Mouse (Mus musculus): ENCODE results near the gene Tbc1d1. TPM values are rescaled to one million over a fixed set of nuclear protein-coding genes. Genes with fewer than 3 reads are reported as not detected.

Gene Tbc1d1
- polyA plus RNA-seq, 1 experiment from 2014 or later: 11.5 TPM

DNA sequence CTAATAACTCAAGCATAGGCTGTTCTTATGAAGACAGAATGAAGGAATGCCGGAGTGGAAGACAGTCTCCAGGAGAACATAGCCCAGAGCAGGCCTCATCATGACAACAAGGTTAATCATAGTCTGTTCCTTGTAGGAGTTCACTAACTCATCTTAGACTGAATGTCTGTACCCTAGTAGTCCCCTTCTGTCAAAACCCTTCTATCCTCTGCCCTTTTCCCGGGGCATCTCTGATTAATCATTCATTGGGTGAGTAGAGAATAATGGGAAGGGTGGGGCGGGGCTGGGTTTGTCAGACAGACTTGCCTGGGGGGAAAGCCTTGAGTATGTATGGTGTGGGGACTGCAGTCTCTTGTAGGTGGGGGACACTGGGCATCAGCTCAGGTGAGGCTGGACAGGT, 79.1 kb downstream of the Tbc1d1 start:
- 61% methylated on average over 3 of the region's 3 CpGs for WGBS
- ATAC-seq (ENCODE audit: low FRiP score, low TSS enrichment): no peak
- no peak overlapping the region for H3K27ac ChIP-seq (replicated peaks)
- no peak for DNase-seq (ENCODE audit: low spot score)
- no peak overlapping the region for H3K9ac ChIP-seq (ENCODE audit: low read length)
- no peak overlapping the region for H3K4me3 ChIP-seq (ENCODE audit: low read depth, low read length)
- H3K27me3 ChIP-seq (ENCODE audit: control insufficient read depth, insufficient read depth, low read length): no peaks in the 10 kb centered on the region
- TF ChIP-seq EP300 (optimal IDR thresholded peaks at IDR 0.05) (no peak), CTCF (IDR thresholded peaks at IDR 0.05; ENCODE audit: low read depth) (no peak)
- H3K9me3 ChIP-seq (ENCODE audit: control insufficient read depth, low read length): no peaks in the 10 kb centered on the region
- H3K36me3 ChIP-seq (ENCODE audit: control insufficient read depth, insufficient read depth, low read length): no peaks in the 10 kb centered on the region
- H3K4me1 ChIP-seq (replicated peaks; ENCODE audit: control insufficient read depth, insufficient read depth): peaks cover 3% of the 10 kb centered on the region; the same call in 1 of the 2 replicates
- no peak overlapping the region for H3K4me2 ChIP-seq (replicated peaks; ENCODE audit: low read depth)

DNA sequence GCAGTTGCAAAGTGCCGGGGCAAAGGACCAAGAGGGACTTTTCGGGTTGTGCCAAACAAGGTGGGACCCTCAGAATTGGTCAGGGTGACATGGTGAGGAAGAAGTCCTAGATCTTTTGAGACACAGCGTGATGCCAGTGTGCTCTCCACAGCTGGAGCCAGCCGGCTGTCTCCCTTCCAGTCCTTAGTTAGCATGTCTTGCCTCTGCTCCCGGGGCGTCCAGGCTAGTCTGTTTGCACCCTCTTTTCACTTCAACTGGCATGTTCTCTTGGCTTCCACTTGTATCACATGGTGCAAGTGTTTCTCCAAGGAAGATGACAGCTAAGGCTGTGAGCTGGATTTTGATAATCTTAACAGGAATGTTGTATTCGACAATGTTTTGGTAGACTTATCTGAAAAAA, 80.5 kb downstream of the Tbc1d1 start:
- no peak for TF ChIP-seq EP300 (optimal IDR thresholded peaks at IDR 0.05)
- no peak for TF ChIP-seq CTCF (IDR thresholded peaks at IDR 0.05; ENCODE audit: low read depth)
- H3K27ac ChIP-seq (replicated peaks): no peak overlapping the region
- no peak for DNase-seq (ENCODE audit: low spot score)
- H3K4me3 ChIP-seq (ENCODE audit: low read depth, low read length): no peak overlapping the region
- WGBS: 57% methylated on average over 7 of the region's 7 CpGs
- no peaks in the 10 kb centered on the region for H3K27me3 ChIP-seq (ENCODE audit: control insufficient read depth, insufficient read depth, low read length)
- H3K4me2 ChIP-seq (replicated peaks; ENCODE audit: low read depth): no peak overlapping the region
- no peak for ATAC-seq (ENCODE audit: low FRiP score, low TSS enrichment)
- no peak overlapping the region for H3K9ac ChIP-seq (ENCODE audit: low read length)
- no peaks in the 10 kb centered on the region for H3K9me3 ChIP-seq (ENCODE audit: control insufficient read depth, low read length)
- H3K36me3 ChIP-seq (ENCODE audit: control insufficient read depth, insufficient read depth, low read length): no peaks in the 10 kb centered on the region
- peaks cover 8% of the 10 kb centered on the region; the same call in 1 of the 2 replicates for H3K4me1 ChIP-seq (replicated peaks; ENCODE audit: control insufficient read depth, insufficient read depth)

DNA sequence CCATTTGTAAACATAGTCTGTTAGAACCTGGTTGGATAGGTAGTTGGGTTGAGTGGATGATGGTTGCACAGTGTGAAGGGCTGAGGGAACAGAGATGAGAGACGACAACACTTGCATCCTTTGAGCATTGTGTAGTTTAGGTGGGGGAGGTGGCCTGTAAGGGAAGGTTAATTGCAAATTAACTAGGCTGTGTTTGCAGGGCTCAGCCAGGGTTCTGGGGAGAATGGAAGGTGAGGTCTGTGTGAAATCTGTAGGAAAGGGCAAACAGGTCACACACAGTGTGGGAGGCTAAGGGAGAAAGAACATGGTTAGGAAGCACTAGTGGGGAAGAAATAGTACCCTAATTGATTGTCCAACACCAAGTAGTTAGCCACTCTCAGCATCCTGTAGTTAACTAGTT, 81.2 kb downstream of the Tbc1d1 start:
- no peaks in the 10 kb centered on the region for H3K9me3 ChIP-seq (ENCODE audit: control insufficient read depth, low read length)
- H3K4me1 ChIP-seq (replicated peaks; ENCODE audit: control insufficient read depth, insufficient read depth): peaks cover 8% of the 10 kb centered on the region; the same call in 1 of the 2 replicates
- H3K4me3 ChIP-seq (ENCODE audit: low read depth, low read length): no peak overlapping the region
- DNase-seq (ENCODE audit: low spot score) (no peak), ATAC-seq (ENCODE audit: low FRiP score, low TSS enrichment) (no peak)
- H3K27me3 ChIP-seq (ENCODE audit: control insufficient read depth, insufficient read depth, low read length): no peaks in the 10 kb centered on the region
- H3K9ac ChIP-seq (ENCODE audit: low read length): no peak overlapping the region
- H3K36me3 ChIP-seq (ENCODE audit: control insufficient read depth, insufficient read depth, low read length): no peaks in the 10 kb centered on the region
- TF ChIP-seq EP300 (optimal IDR thresholded peaks at IDR 0.05) (no peak), CTCF (IDR thresholded peaks at IDR 0.05; ENCODE audit: low read depth) (no peak)
- 45% methylated on average over 1 of the region's 1 CpGs for WGBS
- no peak overlapping the region for H3K4me2 ChIP-seq (replicated peaks; ENCODE audit: low read depth)
- no peak overlapping the region for H3K27ac ChIP-seq (replicated peaks)

DNA sequence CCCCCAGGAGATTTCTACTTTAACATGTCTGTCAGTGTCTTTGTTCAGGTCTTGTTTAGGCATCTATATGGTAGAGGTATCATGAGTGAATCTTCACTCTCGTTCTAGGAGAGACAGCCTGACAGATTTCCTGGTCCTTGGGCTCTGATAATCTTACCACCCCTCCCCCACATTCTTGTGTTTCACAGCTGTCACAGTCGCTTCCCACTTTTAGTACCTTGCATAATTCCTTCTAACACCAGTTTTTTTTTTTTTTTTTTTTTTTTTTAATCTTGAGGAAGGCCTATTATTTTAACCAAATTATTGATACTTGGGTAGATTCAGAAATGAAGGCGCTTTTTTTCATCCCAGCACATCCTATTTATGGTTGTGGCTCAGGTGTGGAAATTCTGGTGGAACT, 81.6 kb downstream of the Tbc1d1 start:
- no peak overlapping the region for H3K4me3 ChIP-seq (ENCODE audit: low read depth, low read length)
- DNase-seq (ENCODE audit: low spot score): no peak
- WGBS: 72% methylated on average over 3 of the region's 3 CpGs
- peaks cover 8% of the 10 kb centered on the region; the same call in 1 of the 2 replicates for H3K4me1 ChIP-seq (replicated peaks; ENCODE audit: control insufficient read depth, insufficient read depth)
- H3K9me3 ChIP-seq (ENCODE audit: control insufficient read depth, low read length): no peaks in the 10 kb centered on the region
- H3K27ac ChIP-seq (replicated peaks): no peak overlapping the region
- ATAC-seq (ENCODE audit: low FRiP score, low TSS enrichment): no peak
- no peaks in the 10 kb centered on the region for H3K36me3 ChIP-seq (ENCODE audit: control insufficient read depth, insufficient read depth, low read length)
- no peaks in the 10 kb centered on the region for H3K27me3 ChIP-seq (ENCODE audit: control insufficient read depth, insufficient read depth, low read length)
- TF ChIP-seq CTCF (IDR thresholded peaks at IDR 0.05; ENCODE audit: low read depth): no peak
- no peak for TF ChIP-seq EP300 (optimal IDR thresholded peaks at IDR 0.05)
- H3K4me2 ChIP-seq (replicated peaks; ENCODE audit: low read depth): no peak overlapping the region
- no peak overlapping the region for H3K9ac ChIP-seq (ENCODE audit: low read length)

DNA sequence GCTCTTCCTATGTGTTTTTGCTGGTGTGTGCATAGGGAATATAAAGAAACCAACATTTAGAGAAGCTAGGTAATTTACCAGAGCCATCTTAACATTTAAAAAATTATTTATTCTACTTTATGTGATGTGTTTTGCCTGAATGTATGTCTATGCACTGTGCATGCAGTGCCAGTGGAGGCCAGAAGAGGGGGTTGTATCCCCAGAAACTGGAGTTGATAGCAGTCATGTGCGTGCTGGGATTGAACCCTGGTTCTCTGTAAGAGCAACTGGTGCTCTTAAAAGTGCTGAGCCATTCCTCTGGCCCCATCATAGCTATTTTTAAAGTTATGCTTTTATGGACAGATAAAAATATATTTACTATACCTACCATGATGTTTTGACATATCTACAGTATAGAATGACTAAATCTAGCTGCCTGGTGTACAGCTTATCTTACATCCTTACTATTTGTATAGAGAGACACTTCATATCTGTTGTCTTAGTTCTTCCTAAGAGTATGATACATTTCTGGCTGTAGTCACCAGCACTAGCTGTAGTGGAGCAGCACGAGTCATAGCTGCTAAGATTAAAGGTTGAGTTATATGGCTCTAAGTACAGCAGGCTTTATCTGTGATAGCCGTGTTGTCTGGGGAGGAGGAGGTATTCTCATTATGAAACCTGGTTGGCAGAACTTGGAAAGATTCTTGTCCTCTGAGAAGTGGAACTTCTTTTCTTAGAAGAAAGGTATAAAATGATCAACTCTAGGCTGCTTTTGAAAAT, 83.0 kb downstream of the Tbc1d1 start:
- H3K4me1 ChIP-seq (replicated peaks; ENCODE audit: control insufficient read depth, insufficient read depth): 0 out of 2 replicates have a peak, but pooled peaks cover 8% of the 10 kb centered on the region
- WGBS: 66% methylated on average over 3 of the region's 3 CpGs

More for the DNA sequence above, 83.0 kb downstream of the Tbc1d1 start:
- Histone ChIP-seq H3K4me3 (ENCODE audit: low read depth, low read length) (no peak overlapping the region), H3K9me3 (ENCODE audit: control insufficient read depth, low read length) (no peaks in the 10 kb centered on the region), H3K36me3 (ENCODE audit: control insufficient read depth, insufficient read depth, low read length) (no peaks in the 10 kb centered on the region), H3K9ac (ENCODE audit: low read length) (no peak overlapping the region), H3K4me2 (replicated peaks; ENCODE audit: low read depth) (no peak overlapping the region), H3K27me3 (ENCODE audit: control insufficient read depth, insufficient read depth, low read length) (no peaks in the 10 kb centered on the region), H3K27ac (replicated peaks) (no peak overlapping the region)
- no peak for ATAC-seq (ENCODE audit: low FRiP score, low TSS enrichment)
- TF ChIP-seq EP300 (optimal IDR thresholded peaks at IDR 0.05) (no peak), CTCF (IDR thresholded peaks at IDR 0.05; ENCODE audit: low read depth) (peak; percentile 44)
- DNase-seq (ENCODE audit: low spot score): no peak
